12 mouse cellular contexts compared by ENCODE assay signal in the genomic region with DNA sequence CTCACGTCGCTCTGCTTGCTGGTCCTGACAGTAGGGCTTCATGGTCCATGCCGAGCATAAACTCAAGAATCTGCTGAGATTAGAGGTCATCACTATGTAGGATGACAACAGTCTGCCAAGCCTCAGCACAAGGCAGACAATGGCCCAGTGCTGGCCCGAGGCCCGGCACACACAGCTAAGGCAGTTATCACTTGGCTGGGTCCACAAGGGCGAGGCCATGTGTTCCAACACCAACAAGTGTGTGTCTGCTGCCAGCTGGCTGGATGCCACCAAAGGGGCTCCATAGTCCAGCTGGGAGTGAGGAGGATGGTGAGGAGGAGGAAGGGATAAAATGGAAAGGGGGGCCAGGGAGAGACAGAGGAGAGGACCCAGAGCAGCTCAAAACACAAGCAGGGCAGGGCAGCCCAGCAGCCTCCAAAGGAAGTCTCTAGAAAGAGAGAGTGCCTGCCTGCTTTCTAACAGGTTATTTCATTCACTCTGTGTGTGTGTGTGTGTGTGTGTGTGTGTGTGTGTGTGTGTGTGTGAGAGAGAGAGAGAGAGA. TPM values are rescaled to one million over a fixed set of nuclear protein-coding genes. Genes with fewer than 3 reads are reported as not detected.
DNase-seq lines count a peak whose midpoint lies in the region; ATAC-seq lines count a peak whose summit lies in the region.
"Had no signal": no experiment of that assay in that cellular context is flagged by ENCODE, and none has a peak within 500 bp of the region (broad histone marks: within the 10 kb centered on the region; RNA-seq: fewer than 3 reads in every experiment).

No protein-coding gene starts in this region.

- H3K36me3 ChIP-seq in hindbrain, embryonic 13.5 days, result no peaks in the 10 kb centered on the region
- no peaks in the 10 kb centered on the region for H3K36me3 ChIP-seq in hindbrain, embryonic 11.5 days (ENCODE audit: control insufficient read depth, insufficient read depth, low read length)
- H3K36me3 ChIP-seq: liver, embryonic 13.5 days; neural tube, embryonic 12.5 days had no signal

- no peaks in the 10 kb centered on the region for H3K9me3 ChIP-seq in hindbrain, embryonic 13.5 days
- no peaks in the 10 kb centered on the region for H3K9me3 ChIP-seq in hindbrain, embryonic 11.5 days (ENCODE audit: control insufficient read depth, low read length)
- H3K9me3 ChIP-seq: liver, embryonic 13.5 days; neural tube, embryonic 12.5 days had no signal

- DNase-seq in hindbrain, embryonic 11.5 days (ENCODE audit: low spot score), result no peak
- peak; percentile 47 for DNase-seq in right cerebral cortex, postnatal 14 days
- no peak for DNase-seq in right cerebral cortex, adult 18-20 months
- DNase-seq in heart, postnatal 25 days (ENCODE audit: low spot score), result peak; percentile 34
- peak; percentile 83 for DNase-seq in testis, postnatal 10 days (ENCODE audit: low spot score)
- DNase-seq in adipocyte (ENCODE audit: low spot score), result no peak
- no peak for DNase-seq in B cell, adult 2 months
- DNase-seq: liver, embryonic 13.5 days; thymus, postnatal 4 days had no signal

- H3K4me2 ChIP-seq in hindbrain, embryonic 13.5 days, result no peak overlapping the region
- H3K4me2 ChIP-seq in hindbrain, embryonic 11.5 days (replicated peaks; ENCODE audit: low read depth, low read length), result no peak overlapping the region
- H3K4me2 ChIP-seq: liver, embryonic 13.5 days; neural tube, embryonic 12.5 days had no signal

- ATAC-seq in hindbrain, embryonic 13.5 days (ENCODE audit: low FRiP score), result peak; percentile 61
- ATAC-seq in hindbrain, embryonic 11.5 days (ENCODE audit: low FRiP score), result no peak

- H3K4me3 ChIP-seq in hindbrain, embryonic 13.5 days, result no peak overlapping the region
- H3K4me3 ChIP-seq in hindbrain, embryonic 11.5 days (ENCODE audit: low read depth, low read length), result no peak overlapping the region
- H3K4me3 ChIP-seq: liver, embryonic 13.5 days; neural tube, embryonic 12.5 days had no signal

- H3K9ac ChIP-seq in hindbrain, embryonic 13.5 days, result no peak overlapping the region
- H3K9ac ChIP-seq in hindbrain, embryonic 11.5 days (ENCODE audit: low read depth, low read length), result no peak overlapping the region
- H3K9ac ChIP-seq: liver, embryonic 13.5 days; neural tube, embryonic 12.5 days had no signal

- H3K4me1 ChIP-seq in hindbrain, embryonic 13.5 days (replicated peaks), result peaks cover 14% of the 10 kb centered on the region
- no peaks in the 10 kb centered on the region for H3K4me1 ChIP-seq in hindbrain, embryonic 11.5 days (replicated peaks; ENCODE audit: control insufficient read depth, insufficient read depth, low read length)
- H3K4me1 ChIP-seq: liver, embryonic 13.5 days had no signal

- intact Hi-C loops in heart, postnatal 25 days (cut with DNase I), result no loop called here

- 71% methylated on average over 6 of the region's 6 CpGs for WGBS in hindbrain, embryonic 13.5 days
- WGBS in hindbrain, embryonic 11.5 days, result 91% methylated on average over 6 of the region's 6 CpGs

- no peaks in the 10 kb centered on the region for H3K27me3 ChIP-seq in hindbrain, embryonic 13.5 days
- H3K27me3 ChIP-seq in hindbrain, embryonic 11.5 days (ENCODE audit: control insufficient read depth, insufficient read depth, low read length), result no peaks in the 10 kb centered on the region
- H3K27me3 ChIP-seq: liver, embryonic 13.5 days; neural tube, embryonic 12.5 days had no signal

- no peak overlapping the region for H3K27ac ChIP-seq in hindbrain, embryonic 13.5 days
- no peak overlapping the region for H3K27ac ChIP-seq in hindbrain, embryonic 11.5 days (ENCODE audit: low read depth, low read length)
- H3K27ac ChIP-seq: liver, embryonic 13.5 days; neural tube, embryonic 12.5 days had no signal

RNA-seq across cellular contexts. Expression of a gene that starts 17.9 kb away (rescaled TPM):
- polyA plus RNA-seq in hindbrain, embryonic 13.5 days (2015; fragmentation: Nextera tagmentation; extraction: Ambion mirVana), result 4.2 and 5.1 TPM in 2 replicates
- polyA plus RNA-seq in hindbrain, embryonic 11.5 days (2014; fragmentation: Nextera tagmentation; extraction: Ambion mirVana), result 1.2 and 1.4 TPM in 2 replicates
- total RNA-seq in heart, postnatal 25 days (2021), result under 1 TPM in 1 of 2 experiments, not detected in 1; 0.20 TPM
- total RNA-seq: MEL had no signal
- polyA plus RNA-seq: liver, embryonic 13.5 days had no signal

Comparison
In these comparisons a context has a peak if more than half of its experiments do, and no peak if none do; other contexts are left out.
1. DNase-seq: peak in right cerebral cortex, postnatal 14 days (single experiment), heart, postnatal 25 days (single experiment) and testis, postnatal 10 days (single experiment); none in hindbrain, embryonic 11.5 days (single experiment), right cerebral cortex, adult 18-20 months (single experiment), adipocyte (single experiment) and B cell, adult 2 months (0 of 2).